Mouse (Mus musculus) G1E-ER4 (cell line): Measurements from ENCODE around the gene Ghrhr. TPM values are rescaled to one million over a fixed set of nuclear protein-coding genes. Genes with fewer than 3 reads are reported as not detected.

Experiments
- GATA1 ChIP-seq: IDR thresholded peaks from one replicate; pipeline ENCODE4 v1.8.0; 2012; ENCODE audit warnings: low read length, inconsistent platforms
- polyA plus RNA-seq: library from polyadenylated mRNA; stranded (reverse); fragments of >175 nt; gene quantifications from 2 replicates; pipeline ENCODE4 v1.2.3, GENCODE M21; 2012

Ghrhr gene
- polyA plus RNA-seq, 1 experiment, result not detected

GRCm38 (mm10) chr6:55404421-55404990 lies 28.4 kb downstream of the Ghrhr start:
- no peak for TF ChIP-seq GATA1

GRCm38 (mm10) chr6:55407345-55407744 lies 31.2 kb downstream of the Ghrhr start:
- no peak for TF ChIP-seq GATA1

GRCm38 (mm10) chr6:55410119-55410775 lies 34.2 kb downstream of the Ghrhr start:
- no peak for TF ChIP-seq GATA1

GRCm38 (mm10) chr6:55410977-55411376 lies 34.9 kb downstream of the Ghrhr start:
- no peak for TF ChIP-seq GATA1

- no peak for TF ChIP-seq GATA1
These were observed 40.1 kb downstream of the Ghrhr start for GRCm38 (mm10) chr6:55416202-55416601.

GRCm38 (mm10) chr6:55418746-55419410 lies 42.8 kb downstream of the Ghrhr start:
- TF ChIP-seq GATA1, result no peak

GRCm38 (mm10) chr6:55420411-55420810 lies 44.3 kb downstream of the Ghrhr start:
- no peak for TF ChIP-seq GATA1

GRCm38 (mm10) chr6:55420869-55421361 lies 44.8 kb downstream of the Ghrhr start:
- no peak for TF ChIP-seq GATA1

GRCm38 (mm10) chr6:55432121-55432520 lies 56.0 kb downstream of the Ghrhr start:
- no peak for TF ChIP-seq GATA1

GRCm38 (mm10) chr6:55434360-55434759 lies 58.3 kb downstream of the Ghrhr start:
- TF ChIP-seq GATA1, result no peak

- TF ChIP-seq GATA1, result no peak
These were observed 59.4 kb downstream of the Ghrhr start for GRCm38 (mm10) chr6:55435266-55436159.

- TF ChIP-seq GATA1, result no peak
These were observed 61.8 kb downstream of the Ghrhr start for GRCm38 (mm10) chr6:55437919-55438318.

Other genes with a start within 250 kb of the Ghrhr start
- not detected in 2 replicates for gene Crhr2, start 243.3 kb upstream of the Ghrhr start, polyA plus RNA-seq
- gene Inmt, start 201.3 kb upstream of the Ghrhr start, polyA plus RNA-seq, result not detected in 2 replicates
- not detected in 2 replicates for gene Mindy4, start 172.9 kb upstream of the Ghrhr start, polyA plus RNA-seq
- gene Aqp1, start 39.9 kb upstream of the Ghrhr start, polyA plus RNA-seq, result not detected in 2 replicates
- gene Adcyap1r1, start 75.7 kb downstream of the Ghrhr start, polyA plus RNA-seq, result not detected in 2 replicates